Mouse (Mus musculus): ENCODE results near the gene Scamp3.

GRCm38 (mm10) chr3:89227307-89228179 lies 50.3 kb downstream of the Scamp3 start:
- TF ChIP-seq GATA1 (IDR thresholded peaks at IDR 0.05; ENCODE audit: low read length) (no peak), TAL1 (IDR thresholded peaks at IDR 0.05; ENCODE audit: low read length) (no peak)

Data from erythroblast, embryonic 14.5 days (primary cell).